Mouse (Mus musculus): ENCODE data around the gene Igfals.

DNA sequence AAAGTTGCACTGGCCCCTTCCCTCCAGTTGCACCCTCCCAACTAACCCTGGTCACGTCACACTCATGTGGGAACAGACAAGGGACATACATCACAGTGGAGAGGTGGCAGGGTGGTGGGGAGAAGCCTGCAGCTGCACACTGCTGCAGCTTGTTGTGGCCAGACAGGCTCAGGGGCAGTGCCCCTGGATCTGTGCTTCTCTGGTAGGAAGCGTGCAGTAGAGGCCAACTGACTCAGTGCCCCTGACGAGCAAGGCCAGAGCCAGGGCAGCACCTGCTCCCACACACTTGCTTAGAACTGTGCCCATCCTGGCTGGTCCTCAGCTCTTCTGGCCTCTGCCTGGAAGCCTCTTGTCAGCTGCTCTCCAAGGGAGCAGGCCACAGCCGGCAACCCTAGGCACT, 31.8 kb downstream of the Igfals start:
- TF ChIP-seq CTCF (IDR thresholded peaks at IDR 0.05; ENCODE audit: extremely low read depth, insufficient read length, insufficient replicate concordance, low read depth, low read length) (no peak), POLR2A (IDR thresholded peaks at IDR 0.05; ENCODE audit: low read depth, low read length) (no peak)

All from small intestine, adult 2 months (tissue).